Mouse (Mus musculus) hindbrain, embryonic 16.5 days (tissue): Measurements from ENCODE around the gene Spred2. TPM values are rescaled to one million over a fixed set of nuclear protein-coding genes. Genes with fewer than 3 reads are reported as not detected.
"Not testable (repeated sequence)": the region's sequence is repeated elsewhere in the genome, so short reads cannot be mapped to it uniquely, and the experiment has no call there.

ENCODE experiments used
- ATAC-seq: fragments of 200-750 bp; cut with Nextera tagmentation; 2 replicates; pipeline ENCODE4 v1.8.0; 2017; ENCODE audit warnings: moderate TSS enrichment, moderate library complexity
- H3K27ac ChIP-seq: fragments of 300-500 bp; sonication (generic); 2 replicates; pipeline ENCODE4 v1.5.1; 2014; ENCODE audit warnings: low read depth, mild to moderate bottlenecking, control low read depth, low read length, moderate library complexity
- H3K27me3 ChIP-seq: fragments of 300-500 bp; sonication (generic); replicated peaks from 2 replicates; pipeline ENCODE4 v1.6.1; 2014; ENCODE audit warnings: low read length; ENCODE audit not compliant: control insufficient read depth, insufficient read depth
- H3K36me3 ChIP-seq: fragments of 300-500 bp; sonication (generic); 2 replicates; pipeline ENCODE4 v1.6.1; 2014; ENCODE audit warnings: mild to moderate bottlenecking, low read length, moderate library complexity, mixed read lengths; ENCODE audit not compliant: control insufficient read depth, insufficient read depth
- H3K4me1 ChIP-seq: fragments of 300-500 bp; sonication (generic); 2 replicates; pipeline ENCODE4 v1.6.1; 2014; ENCODE audit warnings: low read depth, low read length; ENCODE audit not compliant: control insufficient read depth, insufficient read depth
- H3K4me2 ChIP-seq: fragments of 300-500 bp; sonication (generic); 2 replicates; pipeline ENCODE4 v1.6.1; 2014; ENCODE audit warnings: mild to moderate bottlenecking, low read length, control low read depth, moderate library complexity
- H3K4me3 ChIP-seq: fragments of 300-500 bp; sonication (generic); 2 replicates; pipeline ENCODE4 v1.5.1; 2014; ENCODE audit warnings: mild to moderate bottlenecking, low read length, control low read depth, moderate library complexity
- H3K9ac ChIP-seq: fragments of 300-500 bp; sonication (generic); 2 replicates; pipeline ENCODE4 v1.6.1; 2014; ENCODE audit warnings: low read depth, mild to moderate bottlenecking, control low read depth, low read length, moderate library complexity
- H3K9me3 ChIP-seq: fragments of 300-500 bp; sonication (generic); 2 replicates; pipeline ENCODE4 v1.6.1; 2014; ENCODE audit warnings: mild to moderate bottlenecking, low read length, moderate library complexity; ENCODE audit not compliant: control insufficient read depth
- WGBS: fragments of 180-500 bp; shearing (Covaris S2); extraction: QIAGEN DNeasy Blood & Tissue Kit; methylation state at CpG from one replicate; pipeline ENCODE4 v1.1.7; 2014; 5-methylcytosine and 5-hydroxymethylcytosine counted together
- polyA plus RNA-seq: library from polyadenylated mRNA; unstranded; fragments of >200 nt; fragmentation: Nextera tagmentation; extraction: Ambion mirVana; gene quantifications from 2 replicates; pipeline ENCODE4 v1.2.1, GENCODE M21; 2015

Spred2 gene
- polyA plus RNA-seq, 1 experiment from 2014 or later: 7.4 TPM

- Histone ChIP-seq H3K36me3 (no peaks in the 10 kb centered on the region), H3K4me2 (no peak overlapping the region), H3K27ac (no peak overlapping the region), H3K9ac (no peak overlapping the region), H3K4me3 (no peak overlapping the region), H3K27me3 (no peaks in the 10 kb centered on the region), H3K4me1 (no peaks in the 10 kb centered on the region), H3K9me3 (no peaks in the 10 kb centered on the region)
- 92% methylated on average over 4 of the region's 4 CpGs for WGBS
- ATAC-seq: no peak
Measured at GRCm38 (mm10) chr11:20029014-20029413, 104.8 kb downstream of the Spred2 start.

GRCm38 (mm10) chr11:20030973-20031372, 106.8 kb downstream of the Spred2 start:
- H3K4me2 ChIP-seq, H3K4me1 ChIP-seq, H3K27ac ChIP-seq, H3K27me3 ChIP-seq, H3K9ac ChIP-seq, H3K9me3 ChIP-seq, ATAC-seq, H3K36me3 ChIP-seq, H3K4me3 ChIP-seq: not testable (repeated sequence)
- WGBS: 94% methylated on average over 5 of the region's 5 CpGs

- Histone ChIP-seq H3K27ac (no peak overlapping the region), H3K4me2 (no peak overlapping the region), H3K4me3 (no peak overlapping the region), H3K9ac (no peak overlapping the region), H3K4me1 (no peaks in the 10 kb centered on the region), H3K36me3 (no peaks in the 10 kb centered on the region), H3K9me3 (no peaks in the 10 kb centered on the region), H3K27me3 (no peaks in the 10 kb centered on the region)
- no peak for ATAC-seq
- 46% methylated on average over 8 of the region's 8 CpGs for WGBS
Measured at GRCm38 (mm10) chr11:20031536-20031935, 107.4 kb downstream of the Spred2 start.

- Histone ChIP-seq H3K36me3 (no peaks in the 10 kb centered on the region), H3K27me3 (no peaks in the 10 kb centered on the region), H3K4me1 (peaks cover 1% of the 10 kb centered on the region; the same call in 1 of the 2 replicates), H3K9ac (no peak overlapping the region), H3K4me3 (no peak overlapping the region), H3K4me2 (no peak overlapping the region), H3K9me3 (no peaks in the 10 kb centered on the region), H3K27ac (no peak overlapping the region)
- no peak for ATAC-seq
- WGBS: 70% methylated on average over 6 of the region's 6 CpGs
Measured at GRCm38 (mm10) chr11:20033541-20034160, 109.5 kb downstream of the Spred2 start.

- Histone ChIP-seq H3K27me3 (no peaks in the 10 kb centered on the region), H3K9me3 (no peaks in the 10 kb centered on the region), H3K4me1 (peaks cover 6% of the 10 kb centered on the region), H3K4me3 (no peak overlapping the region), H3K36me3 (no peaks in the 10 kb centered on the region), H3K27ac (peak overlapping the region; percentile 51; the same call in 1 of the 2 replicates), H3K9ac (no peak overlapping the region), H3K4me2 (no peak overlapping the region)
- WGBS: 69% methylated on average over 14 of the region's 14 CpGs
- no peak for ATAC-seq
Measured at GRCm38 (mm10) chr11:20034337-20034947, 110.3 kb downstream of the Spred2 start.

- no peak overlapping the region for H3K4me2 ChIP-seq
- H3K36me3 ChIP-seq: no peaks in the 10 kb centered on the region
- ATAC-seq: no peak
- peaks cover 6% of the 10 kb centered on the region for H3K4me1 ChIP-seq
- 58% methylated on average over 11 of the region's 11 CpGs for whole genome bisulfite sequencing
- no peak overlapping the region for H3K4me3 ChIP-seq
- H3K27me3 ChIP-seq: no peaks in the 10 kb centered on the region
- H3K9me3 ChIP-seq: no peaks in the 10 kb centered on the region
- H3K27ac ChIP-seq: no peak overlapping the region
- no peak overlapping the region for H3K9ac ChIP-seq
Measured at GRCm38 (mm10) chr11:20035343-20035928, 111.3 kb downstream of the Spred2 start.

- H3K4me2 ChIP-seq: no peak overlapping the region
- H3K4me3 ChIP-seq: no peak overlapping the region
- H3K27ac ChIP-seq: no peak overlapping the region
- no peaks in the 10 kb centered on the region for H3K9me3 ChIP-seq
- no peak overlapping the region for H3K9ac ChIP-seq
- H3K27me3 ChIP-seq: no peaks in the 10 kb centered on the region
- ATAC-seq: peak; percentile 46
- no peaks in the 10 kb centered on the region for H3K36me3 ChIP-seq
- WGBS: 49% methylated on average over 7 of the region's 7 CpGs
- peaks cover 6% of the 10 kb centered on the region for H3K4me1 ChIP-seq
Measured at GRCm38 (mm10) chr11:20035972-20036371, 111.8 kb downstream of the Spred2 start.

GRCm38 (mm10) chr11:20037739-20038138, 113.6 kb downstream of the Spred2 start:
- Histone ChIP-seq H3K4me3 (no peak overlapping the region), H3K27me3 (no peaks in the 10 kb centered on the region), H3K27ac (no peak overlapping the region), H3K4me2 (no peak overlapping the region), H3K9ac (no peak overlapping the region), H3K9me3 (no peaks in the 10 kb centered on the region), H3K4me1 (peaks cover 6% of the 10 kb centered on the region), H3K36me3 (no peaks in the 10 kb centered on the region)
- WGBS: 92% methylated on average over 4 of the region's 4 CpGs
- no peak for ATAC-seq

- Histone ChIP-seq H3K9ac (peak overlapping the region; percentile 33; the same call in 1 of the 2 replicates), H3K27ac (peak overlapping the region; percentile 42; the same call in 1 of the 2 replicates), H3K9me3 (no peaks in the 10 kb centered on the region), H3K4me2 (peak overlapping the region; percentile 47), H3K4me3 (peak overlapping the region; percentile 9; the same call in 1 of the 2 replicates), H3K36me3 (no peaks in the 10 kb centered on the region), H3K27me3 (no peaks in the 10 kb centered on the region), H3K4me1 (peaks cover 6% of the 10 kb centered on the region)
- WGBS: 23% methylated on average over 8 of the region's 8 CpGs
- ATAC-seq: peak; percentile 71
Measured at GRCm38 (mm10) chr11:20038723-20039122, 114.5 kb downstream of the Spred2 start.
